Mouse (Mus musculus) testis, adult 2 months (tissue): ENCODE data around the gene Tcf7.

Experiments used
- CTCF ChIP-seq: fragments of 200-500 bp; IDR thresholded peaks from 2 replicates; pipeline ENCODE4 v1.5.1; 2012; ENCODE audit warnings: low read depth, mild to moderate bottlenecking, inconsistent platforms, low read length, moderate library complexity; ENCODE audit not compliant: control insufficient read depth, insufficient read depth, insufficient replicate concordance
- POLR2A ChIP-seq: fragments of 200-500 bp; IDR thresholded peaks from 2 replicates; pipeline ENCODE4 v1.6.1; 2012; ENCODE audit warnings: low read depth, mild to moderate bottlenecking, inconsistent platforms, low read length, moderate library complexity; ENCODE audit not compliant: control insufficient read depth

DNA sequence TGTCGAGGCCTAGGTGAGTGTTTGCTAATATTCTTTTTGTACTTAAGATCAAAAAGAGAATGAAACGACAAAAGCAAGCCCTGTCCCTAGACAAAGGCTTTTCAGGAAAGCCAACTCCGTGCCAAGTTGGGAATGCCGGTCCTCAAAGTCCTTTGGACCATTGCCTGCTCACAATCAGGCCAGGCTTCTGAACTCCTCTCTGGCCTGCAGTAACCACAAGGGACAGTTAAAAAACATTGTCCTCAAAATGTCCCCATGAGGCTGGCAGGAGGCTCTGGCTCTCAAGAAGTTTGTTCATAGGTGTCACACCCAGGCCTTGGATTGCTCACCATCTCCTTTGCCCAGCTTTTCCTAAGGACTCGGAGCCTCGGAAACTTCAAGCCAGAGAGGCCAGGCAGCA is 13.0 kb downstream of the Tcf7 start:
- TF ChIP-seq CTCF (no peak), POLR2A (no peak)
